Mouse (Mus musculus): ENCODE measurements around the gene Wdfy2. TPM values are rescaled to one million over a fixed set of nuclear protein-coding genes. Genes with fewer than 3 reads are reported as not detected.

Gene Wdfy2
- polyA plus RNA-seq, 1 experiment: 0.56 TPM

GRCm38 (mm10) chr14:62991849-62992510 lies 154.5 kb downstream of the Wdfy2 start:
- H3K27me3 ChIP-seq (replicated peaks): peaks cover 27% of the 10 kb centered on the region

GRCm38 (mm10) chr14:62997777-62998176 lies 160.3 kb downstream of the Wdfy2 start, which contains the start of gene Defb47:
Gene Defb47 (plus strand): TSS chr14:62998077.
- H3K4me1 ChIP-seq: peaks cover 7% of the 10 kb centered on the region
- H3K27me3 ChIP-seq (replicated peaks): peaks cover 33% of the 10 kb centered on the region
- TF ChIP-seq FLI1 (IDR thresholded peaks at IDR 0.05; ENCODE audit: low read length): no peak
- no peak for TF ChIP-seq GATA1 (IDR thresholded peaks at IDR 0.05; ENCODE audit: borderline replicate concordance, low read length)
- H3K36me3 ChIP-seq (replicated peaks; ENCODE audit: low read length): no peaks in the 10 kb centered on the region
- no peak within 1 kb of the TSS for H3K4me3 ChIP-seq (replicated peaks)
- H3K9me3 ChIP-seq: no peaks in the 10 kb centered on the region; the same call in 1 of the 2 replicates

More at GRCm38 (mm10) chr14:62991849-62992510, 154.5 kb downstream of the Wdfy2 start:
- Histone ChIP-seq H3K36me3 (replicated peaks; ENCODE audit: low read length) (no peaks in the 10 kb centered on the region), H3K9me3 (peaks cover 9% of the 10 kb centered on the region; the same call in 1 of the 2 replicates), H3K4me1 (no peaks in the 10 kb centered on the region), H3K4me3 (replicated peaks) (no peak overlapping the region)
- TF ChIP-seq FLI1 (IDR thresholded peaks at IDR 0.05; ENCODE audit: low read length) (no peak), GATA1 (IDR thresholded peaks at IDR 0.05; ENCODE audit: borderline replicate concordance, low read length) (no peak)

GRCm38 (mm10) chr14:62998977-62999376 lies 161.5 kb downstream of the Wdfy2 start:
- Histone ChIP-seq H3K36me3 (replicated peaks; ENCODE audit: low read length) (no peaks in the 10 kb centered on the region), H3K4me3 (replicated peaks) (no peak overlapping the region), H3K27me3 (replicated peaks) (peaks cover 26% of the 10 kb centered on the region), H3K9me3 (no peaks in the 10 kb centered on the region; the same call in 1 of the 2 replicates), H3K4me1 (peaks cover 7% of the 10 kb centered on the region)
- TF ChIP-seq GATA1 (IDR thresholded peaks at IDR 0.05; ENCODE audit: borderline replicate concordance, low read length): no peak
- TF ChIP-seq FLI1 (IDR thresholded peaks at IDR 0.05; ENCODE audit: low read length): no peak

- no peaks in the 10 kb centered on the region for H3K36me3 ChIP-seq (replicated peaks; ENCODE audit: low read length)
- H3K4me1 ChIP-seq: peaks cover 7% of the 10 kb centered on the region
- H3K4me3 ChIP-seq (replicated peaks): no peak overlapping the region
- H3K27me3 ChIP-seq (replicated peaks): peaks cover 8% of the 10 kb centered on the region
- TF ChIP-seq FLI1 (IDR thresholded peaks at IDR 0.05; ENCODE audit: low read length): no peak
- no peak for TF ChIP-seq GATA1 (IDR thresholded peaks at IDR 0.05; ENCODE audit: borderline replicate concordance, low read length)
- peaks cover 3% of the 10 kb centered on the region; the same call in 1 of the 2 replicates for H3K9me3 ChIP-seq
Observed at GRCm38 (mm10) chr14:63002588-63002987, 165.1 kb downstream of the Wdfy2 start.

Other genes with a start within 250 kb of the Wdfy2 start
- gene Serpine3, start 174.0 kb upstream of the Wdfy2 start, polyA plus RNA-seq (2012; ENCODE audit: insufficient read depth, low replicate concordance): not detected in 2 replicates
- 3.7 and 19.1 TPM in 2 replicates for gene Ints6, start 76.5 kb upstream of the Wdfy2 start, polyA plus RNA-seq (2012; ENCODE audit: insufficient read depth, low replicate concordance)
- not detected in 2 replicates for gene Defb48, start 146.8 kb downstream of the Wdfy2 start, polyA plus RNA-seq (2012; ENCODE audit: insufficient read depth, low replicate concordance)
- gene Defb47, start 160.4 kb downstream of the Wdfy2 start, polyA plus RNA-seq (2012; ENCODE audit: insufficient read depth, low replicate concordance): not detected in 2 replicates
- gene Defb43, start 174.1 kb downstream of the Wdfy2 start, polyA plus RNA-seq (2012; ENCODE audit: insufficient read depth, low replicate concordance): not detected in 2 replicates
- not detected in 2 replicates for gene Defb42, start 209.3 kb downstream of the Wdfy2 start, polyA plus RNA-seq (2012; ENCODE audit: insufficient read depth, low replicate concordance)
- not detected in 2 replicates for gene Defb30, start 212.3 kb downstream of the Wdfy2 start, polyA plus RNA-seq (2012; ENCODE audit: insufficient read depth, low replicate concordance)